Mouse (Mus musculus): ENCODE measurements around the gene Asxl1. TPM values are rescaled to one million over a fixed set of nuclear protein-coding genes. Genes with fewer than 3 reads are reported as not detected.

The Asxl1 gene
- total and polyA plus RNA-seq, 3 experiments, result 15.2 to 35.5 TPM; not detected in 1

- Histone ChIP-seq H3K79me2 (ENCODE audit: control insufficient read depth, insufficient read depth, low read length, poor library complexity) (no peaks in the 10 kb centered on the region), H3K27me3 (ENCODE audit: control insufficient read depth in 1 of 2, insufficient read depth in 2 of 2, low read length in 2 of 2) (no peaks in the 10 kb centered on the region), H3K36me3 (ENCODE audit: control insufficient read depth in 1 of 2, insufficient read depth in 2 of 2, low read length in 2 of 2) (peaks cover 0 to 10% of the 10 kb centered on the region in 2 experiments; a peak in 3 of 4 replicates), H3K4me1 (ENCODE audit: control insufficient read depth in 1 of 2, insufficient read depth in 2 of 2, low read length in 2 of 2) (peaks cover 0 to 14% of the 10 kb centered on the region in 2 experiments; a peak in 3 of 4 replicates), H3K27ac (ENCODE audit: control insufficient read depth, low read depth, low read length) (no peak overlapping the region), H3K9me3 (replicated peaks; ENCODE audit: insufficient read depth, low read length) (no peaks in the 10 kb centered on the region), H3K9ac (ENCODE audit: control insufficient read depth, low read depth, low read length, poor library complexity, severe bottlenecking) (no peak overlapping the region), H3K4me3 (ENCODE audit: control insufficient read depth in 1 of 2, insufficient read depth in 1 of 2, low read depth in 2 of 2, low read length in 2 of 2) (no peak overlapping the region)
- DNase-seq (ENCODE audit: low read depth, low spot score), result no peak
- no peak for TF ChIP-seq POLR2A (IDR thresholded peaks at IDR 0.05; ENCODE audit: control insufficient read depth in 1 of 2, insufficient read depth in 1 of 2, low read depth in 1 of 2, low read length in 2 of 2, poor library complexity in 1 of 2)
- TF ChIP-seq ZMIZ1 (IDR thresholded peaks at IDR 0.05; ENCODE audit: low read depth, low read length), result no peak
- no peak for TF ChIP-seq POLR2AphosphoS2 (IDR thresholded peaks at IDR 0.05; ENCODE audit: low read length)
- TF ChIP-seq NELFE (IDR thresholded peaks at IDR 0.05; ENCODE audit: low read depth, low read length), result no peak
- no peak for TF ChIP-seq GABPA (IDR thresholded peaks at IDR 0.05; ENCODE audit: low read depth, low read length)
- TF ChIP-seq BHLHE40 (IDR thresholded peaks at IDR 0.05; ENCODE audit: borderline replicate concordance, low read depth, low read length), result no peak
- no peak for TF ChIP-seq NRF1 (IDR thresholded peaks at IDR 0.05; ENCODE audit: insufficient read depth, low read depth, low read length, poor library complexity, severe bottlenecking)
- no peak for TF ChIP-seq MAFK (IDR thresholded peaks at IDR 0.05; ENCODE audit: borderline replicate concordance, low read depth, low read length)
- TF ChIP-seq SMC3 (IDR thresholded peaks at IDR 0.05; ENCODE audit: low read depth, low read length), result no peak
- TF ChIP-seq MAX (IDR thresholded peaks at IDR 0.05; ENCODE audit: low read length), result no peak
- no peak for TF ChIP-seq KAT2A (conservative IDR thresholded peaks at IDR 0.05; ENCODE audit: low read depth, low read length)
Observed at GRCm38 (mm10) chr2:153434880-153435831, 89.5 kb downstream of the Asxl1 start.

- DNase-seq (ENCODE audit: low read depth, low spot score), result peak; percentile 50
- peaks cover 0 to 14% of the 10 kb centered on the region in 2 experiments; a peak in 3 of 4 replicates for H3K4me1 ChIP-seq (ENCODE audit: control insufficient read depth in 1 of 2, insufficient read depth in 2 of 2, low read length in 2 of 2)
Observed at GRCm38 (mm10) chr2:153436641-153437305, 91.1 kb downstream of the Asxl1 start.

More at GRCm38 (mm10) chr2:153436641-153437305, 91.1 kb downstream of the Asxl1 start:
- peaks cover 0 to 10% of the 10 kb centered on the region in 2 experiments; a peak in 3 of 4 replicates for H3K36me3 ChIP-seq (ENCODE audit: control insufficient read depth in 1 of 2, insufficient read depth in 2 of 2, low read length in 2 of 2)
- TF ChIP-seq ZNF384 (IDR thresholded peaks at IDR 0.05; ENCODE audit: low read depth, low read length), result no peak
- TF ChIP-seq ELF1 (IDR thresholded peaks at IDR 0.05; ENCODE audit: low read depth, low read length), result no peak
- TF ChIP-seq TAL1 (IDR thresholded peaks at IDR 0.05; ENCODE audit: low read length), result no peak; the same call in 1 of the 2 replicates
- TF ChIP-seq ZKSCAN1 (IDR thresholded peaks at IDR 0.05; ENCODE audit: low read depth, low read length), result no peak
- no peak for TF ChIP-seq NELFE (IDR thresholded peaks at IDR 0.05; ENCODE audit: low read depth, low read length)
- TF ChIP-seq POLR2AphosphoS5 (IDR thresholded peaks at IDR 0.05; ENCODE audit: borderline replicate concordance, low read depth, low read length), result no peak
- no peak for TF ChIP-seq UBTF (IDR thresholded peaks at IDR 0.05; ENCODE audit: borderline replicate concordance, insufficient read depth, low read depth, low read length)
- TF ChIP-seq MEF2A (IDR thresholded peaks at IDR 0.05; ENCODE audit: extremely low read depth, insufficient replicate concordance, low read depth, low read length, poor library complexity, severe bottlenecking), result no peak
- TF ChIP-seq USF2 (IDR thresholded peaks at IDR 0.05; ENCODE audit: borderline replicate concordance in 1 of 2, insufficient read depth in 1 of 2, low read depth in 1 of 2, low read length in 2 of 2), result no peak
- no peak for TF ChIP-seq KAT2A (conservative IDR thresholded peaks at IDR 0.05; ENCODE audit: low read depth, low read length)
- no peak for TF ChIP-seq MAFK (IDR thresholded peaks at IDR 0.05; ENCODE audit: borderline replicate concordance, low read depth, low read length)
- TF ChIP-seq MYC (IDR thresholded peaks at IDR 0.05; ENCODE audit: low read depth, low read length), result no peak
- TF ChIP-seq ETS1 (IDR thresholded peaks at IDR 0.05; ENCODE audit: low read depth, low read length), result no peak
- TF ChIP-seq POLR2AphosphoS2 (IDR thresholded peaks at IDR 0.05; ENCODE audit: low read length), result no peak
- no peak for TF ChIP-seq SIN3A (IDR thresholded peaks at IDR 0.05; ENCODE audit: low read length)
- no peak for TF ChIP-seq MAZ (IDR thresholded peaks at IDR 0.05; ENCODE audit: low read depth, low read length)
- TF ChIP-seq RCOR1 (IDR thresholded peaks at IDR 0.05; ENCODE audit: low read depth, low read length), result no peak
- TF ChIP-seq TCF12 (IDR thresholded peaks at IDR 0.05; ENCODE audit: low read depth, low read length), result no peak
- no peak for TF ChIP-seq MAX (IDR thresholded peaks at IDR 0.05; ENCODE audit: low read length)
- no peaks in the 10 kb centered on the region for H3K9me3 ChIP-seq (replicated peaks; ENCODE audit: insufficient read depth, low read length)
- no peak overlapping the region for H3K27ac ChIP-seq (ENCODE audit: control insufficient read depth, low read depth, low read length)
- no peak overlapping the region for H3K4me3 ChIP-seq (ENCODE audit: control insufficient read depth in 1 of 2, insufficient read depth in 1 of 2, low read depth in 2 of 2, low read length in 2 of 2)
- no peak overlapping the region for H3K9ac ChIP-seq (ENCODE audit: control insufficient read depth, low read depth, low read length, poor library complexity, severe bottlenecking)
- no peaks in the 10 kb centered on the region for H3K27me3 ChIP-seq (ENCODE audit: control insufficient read depth in 1 of 2, insufficient read depth in 2 of 2, low read length in 2 of 2)
- no peaks in the 10 kb centered on the region for H3K79me2 ChIP-seq (ENCODE audit: control insufficient read depth, insufficient read depth, low read length, poor library complexity)

Data from MEL (cell line).